Mouse (Mus musculus) left cerebral cortex, postnatal 4 days (tissue): ENCODE measurements at regions not wholly inside any gene's neighbourhood (a gene's known extent, or its start where the extent isn't known, plus 50 kb on each side); places are given as distances from the start of the nearest gene placed in this dataset.
"Not testable (repeated sequence)": the region's sequence is repeated elsewhere in the genome, so short reads cannot be mapped to it uniquely, and the experiment has no call there.

Source experiments
- DNase-seq: peaks from one replicate; pipeline ENCODE4 v3.0.0-alpha.2; 2022
- intact Hi-C: fragments of 180-260 bp; cut with DNase I; formaldehyde crosslinking; loops from one replicate; pipeline ENCODE4 v1.15.1; 2025

DNA sequence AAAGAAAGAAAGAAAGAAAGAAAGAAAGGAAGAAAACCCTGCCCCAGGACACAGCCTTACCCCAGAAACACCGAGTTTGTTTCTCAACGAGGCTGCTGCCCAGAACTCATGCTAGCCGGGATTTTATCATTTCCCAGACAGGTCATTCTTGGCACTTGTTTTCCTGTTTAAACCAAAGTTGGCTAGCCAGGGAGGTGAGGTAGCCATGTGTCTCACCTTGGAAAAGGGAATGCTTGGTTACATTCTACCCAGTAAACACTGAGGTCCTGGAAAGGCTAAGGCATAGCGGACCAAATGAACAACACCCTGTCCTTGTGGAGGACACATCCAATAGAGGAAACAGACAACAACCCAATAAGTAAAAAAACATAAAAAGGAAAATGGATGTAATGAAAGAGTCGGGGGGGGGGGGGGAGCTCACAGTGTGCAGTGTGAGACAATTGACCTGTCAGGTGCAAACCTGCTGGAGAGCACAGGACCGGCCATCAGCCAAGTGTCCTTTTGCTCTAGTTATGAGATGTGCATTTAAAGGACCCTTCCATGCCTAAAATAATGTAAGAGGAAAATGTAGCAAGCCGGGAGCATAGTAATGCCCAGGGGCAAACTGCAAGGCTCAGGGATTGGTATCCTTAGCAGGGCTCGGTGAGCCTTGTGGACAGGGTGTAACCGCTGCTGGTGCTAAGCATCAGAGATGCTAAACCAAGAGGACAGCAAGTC is 78.2 kb upstream of the Fzd7 start:
- no peak for DNase-seq
- intact Hi-C loops: no loop called here

GRCm38 (mm10) chr1:59405370-59405769 is 76.9 kb upstream of the Fzd7 start:
- DNase-seq: peak; percentile 53
- intact Hi-C loops: no loop called here

- DNase-seq: peak; percentile 43
- intact Hi-C loops: no loop called here
Observed at GRCm38 (mm10) chr1:59406741-59407306, 75.4 kb upstream of the Fzd7 start.

GRCm38 (mm10) chr1:59409585-59410160 is 72.6 kb upstream of the Fzd7 start:
- DNase-seq: peak; percentile 57
- intact Hi-C loops: no loop called here

DNA sequence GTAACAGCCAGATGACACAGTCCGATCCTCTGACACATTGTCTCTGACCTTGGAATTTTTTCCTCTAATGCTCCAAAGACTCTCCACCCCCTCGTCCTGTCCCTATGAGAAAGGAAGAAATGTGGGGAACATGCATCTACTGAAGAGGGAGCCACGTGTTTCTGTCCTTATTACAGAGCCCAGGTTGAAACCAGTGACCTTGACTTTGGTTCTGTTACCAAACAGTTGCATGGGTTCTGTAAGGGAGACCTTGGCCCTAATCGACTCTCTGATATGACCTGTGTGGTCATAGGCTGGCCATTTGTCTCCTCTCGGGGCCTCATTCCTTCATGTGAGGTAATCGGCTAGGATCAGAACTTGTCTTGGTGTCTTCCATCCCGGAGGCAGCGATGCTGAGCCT is 69.0 kb upstream of the Fzd7 start:
- intact Hi-C loops: no loop called here
- DNase-seq: no peak

DNA sequence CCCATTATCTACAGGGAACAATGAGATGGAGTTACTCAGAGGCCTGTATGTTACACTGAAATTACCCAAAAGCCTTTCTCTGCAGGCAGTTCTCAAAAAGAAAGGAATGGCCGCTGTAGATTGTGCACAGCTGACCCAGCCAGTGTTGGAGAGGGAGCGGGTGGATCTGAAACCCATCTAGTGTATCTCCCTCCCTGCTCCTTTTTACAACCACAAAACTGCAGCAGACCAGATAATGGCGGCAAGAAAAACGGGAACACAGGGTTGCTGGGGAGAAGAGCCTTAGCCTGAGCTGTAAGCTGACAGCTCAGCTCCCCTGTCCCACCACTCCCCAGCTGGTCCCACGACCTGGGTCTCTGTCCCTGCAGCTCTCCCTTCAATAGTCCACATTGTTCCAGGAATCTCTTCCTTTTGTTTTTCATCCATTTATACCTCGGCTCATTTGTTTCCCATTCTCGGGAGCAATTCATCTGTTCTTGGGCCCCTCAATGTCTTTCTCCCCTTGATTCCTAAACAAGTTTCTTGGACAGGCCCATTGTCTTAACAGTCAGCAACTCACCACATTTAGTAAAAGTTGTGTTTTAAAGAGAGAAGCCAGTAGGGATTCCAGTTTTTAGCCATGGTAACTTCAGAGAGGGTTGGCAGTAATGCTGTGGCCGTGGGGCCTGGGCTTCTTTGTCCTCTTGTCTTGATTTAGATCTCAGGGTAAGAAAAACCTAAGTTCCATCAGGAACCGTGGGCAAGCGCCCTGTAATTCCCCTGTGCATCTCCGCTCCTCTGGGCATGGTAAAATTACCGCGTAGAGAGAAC is 67.6 kb upstream of the Fzd7 start:
- no peak for DNase-seq
- intact Hi-C loops: no loop called here

DNA sequence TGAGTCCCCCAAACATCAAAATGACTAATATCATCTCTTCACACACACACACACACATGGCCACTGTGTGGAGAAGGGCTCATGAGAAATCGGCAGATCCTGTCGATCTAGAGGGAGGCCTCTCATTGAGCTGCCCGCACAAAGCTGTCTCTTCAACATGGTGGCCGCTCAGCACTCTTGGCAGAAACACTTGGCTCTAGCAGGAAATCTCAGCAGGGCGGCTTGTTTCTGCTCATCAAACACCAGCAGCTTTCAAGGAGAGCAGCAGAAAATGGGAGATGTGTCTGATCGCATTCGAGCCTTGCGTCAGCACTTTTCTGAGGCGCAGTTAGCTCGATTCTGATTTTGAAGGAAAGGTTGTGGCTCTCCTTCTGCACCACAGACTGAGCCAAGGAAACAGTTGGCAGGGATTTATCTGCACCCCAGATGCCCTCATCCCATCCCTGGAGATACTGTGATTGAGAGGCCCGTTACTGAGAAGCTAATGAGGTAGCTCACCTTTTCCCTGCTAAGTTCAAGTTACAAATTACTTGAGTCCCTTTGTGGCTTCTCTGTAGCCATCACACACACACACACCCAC is 66.4 kb upstream of the Fzd7 start:
- DNase-seq: peak; percentile 88
- intact Hi-C loops: no loop called here

GRCm38 (mm10) chr1:59417317-59417716 is 64.9 kb upstream of the Fzd7 start:
- intact Hi-C loops: no loop called here

GRCm38 (mm10) chr1:59417962-59418361 is 64.3 kb upstream of the Fzd7 start:
- intact Hi-C loops: no loop called here
- no peak for DNase-seq

More at GRCm38 (mm10) chr1:59417317-59417716, 64.9 kb upstream of the Fzd7 start:
- DNase-seq: no peak

DNA sequence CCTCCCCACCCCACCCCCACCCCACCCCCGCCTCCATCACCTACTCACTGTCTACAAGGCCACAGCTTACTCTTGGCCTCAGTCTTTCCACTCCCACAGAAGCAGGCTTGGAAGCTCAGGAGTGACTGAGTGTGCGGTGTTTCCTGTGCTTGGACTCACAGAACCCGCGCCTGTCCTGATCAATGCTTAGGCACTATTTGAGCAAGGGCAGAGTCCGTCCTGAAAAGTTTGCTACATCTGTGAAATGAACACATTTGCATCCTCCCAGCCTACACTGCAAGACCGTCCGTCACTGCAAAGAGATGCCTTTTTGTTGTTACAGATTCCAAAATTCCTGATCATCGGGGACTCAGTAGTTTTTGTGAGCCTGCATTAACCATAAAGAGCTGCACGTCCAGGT is 63.5 kb upstream of the Fzd7 start:
- intact Hi-C loops: no loop called here
- DNase-seq: no peak

- intact Hi-C loops: no loop called here
- peak; percentile 32 for DNase-seq
Observed at GRCm38 (mm10) chr1:59422981-59423941, 59.0 kb upstream of the Fzd7 start.

GRCm38 (mm10) chr1:59425771-59426170 is 56.5 kb upstream of the Fzd7 start:
- intact Hi-C loops, DNase-seq: not testable (repeated sequence)

DNA sequence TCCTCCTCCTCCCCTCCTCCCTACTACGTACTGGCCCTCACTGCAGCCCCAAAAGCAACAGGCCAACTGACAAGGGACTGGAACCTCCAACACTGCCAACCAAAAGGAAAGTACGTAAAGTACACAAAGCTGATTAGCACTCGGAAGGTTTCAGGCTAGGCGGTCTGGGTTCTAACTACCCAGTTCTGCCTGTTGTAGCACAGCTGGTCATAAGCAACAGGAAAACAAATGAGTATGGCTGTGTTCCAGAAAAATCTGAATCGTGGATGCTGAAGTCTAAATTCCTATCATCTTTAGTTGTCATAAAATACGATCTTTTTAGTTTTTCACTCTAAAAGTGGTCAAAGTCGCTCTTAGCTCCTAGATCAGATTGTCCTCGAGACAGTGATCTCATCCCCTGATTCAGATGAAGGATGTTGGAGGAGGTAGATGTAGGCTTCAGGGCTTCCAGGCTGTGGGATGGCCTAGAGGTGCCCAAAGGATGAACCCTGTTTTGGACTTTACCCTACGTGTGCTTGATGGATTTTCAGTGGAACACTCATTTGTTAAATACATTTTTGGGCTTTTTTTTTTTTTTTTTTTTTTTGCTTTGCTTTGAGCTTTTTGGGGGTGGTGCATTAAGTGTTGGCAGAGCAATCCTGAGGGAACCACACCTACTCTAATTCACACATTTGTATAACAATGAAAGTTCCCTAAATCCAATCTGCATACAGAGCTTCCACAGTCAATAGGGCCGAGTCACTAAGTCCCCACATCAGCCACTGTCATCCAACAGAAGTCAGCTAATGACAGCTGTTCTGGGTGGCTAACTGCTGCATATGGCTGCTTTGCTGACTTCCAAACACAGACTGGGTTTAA is 55.6 kb upstream of the Fzd7 start:
- intact Hi-C loops: no loop called here
- DNase-seq: no peak

DNA sequence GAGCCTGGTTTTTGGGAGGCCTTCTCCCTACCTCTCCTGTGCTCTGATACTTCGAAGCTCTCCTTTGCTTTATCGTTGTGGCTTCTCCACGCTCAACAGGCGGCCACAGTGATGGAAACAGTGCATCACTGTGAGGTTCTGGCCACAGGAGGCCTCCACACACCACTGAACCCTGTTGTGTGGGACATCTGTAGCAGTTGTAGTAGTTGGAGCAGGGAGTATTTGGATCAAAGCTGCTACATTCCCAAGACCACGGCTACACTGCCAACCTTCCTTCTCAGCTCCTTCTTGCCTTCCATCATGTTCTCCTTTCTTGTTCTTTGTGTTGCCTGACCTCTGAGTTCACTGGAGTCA is 55.0 kb upstream of the Fzd7 start:
- no peak for DNase-seq
- intact Hi-C loops: no loop called here

- intact Hi-C loops: no loop called here
- no peak for DNase-seq
Observed at GRCm38 (mm10) chr1:59429289-59429688, 52.9 kb upstream of the Fzd7 start.

- intact Hi-C loops: no loop called here
- DNase-seq: no peak
Observed at GRCm38 (mm10) chr1:59430234-59430633, 52.0 kb upstream of the Fzd7 start.

DNA sequence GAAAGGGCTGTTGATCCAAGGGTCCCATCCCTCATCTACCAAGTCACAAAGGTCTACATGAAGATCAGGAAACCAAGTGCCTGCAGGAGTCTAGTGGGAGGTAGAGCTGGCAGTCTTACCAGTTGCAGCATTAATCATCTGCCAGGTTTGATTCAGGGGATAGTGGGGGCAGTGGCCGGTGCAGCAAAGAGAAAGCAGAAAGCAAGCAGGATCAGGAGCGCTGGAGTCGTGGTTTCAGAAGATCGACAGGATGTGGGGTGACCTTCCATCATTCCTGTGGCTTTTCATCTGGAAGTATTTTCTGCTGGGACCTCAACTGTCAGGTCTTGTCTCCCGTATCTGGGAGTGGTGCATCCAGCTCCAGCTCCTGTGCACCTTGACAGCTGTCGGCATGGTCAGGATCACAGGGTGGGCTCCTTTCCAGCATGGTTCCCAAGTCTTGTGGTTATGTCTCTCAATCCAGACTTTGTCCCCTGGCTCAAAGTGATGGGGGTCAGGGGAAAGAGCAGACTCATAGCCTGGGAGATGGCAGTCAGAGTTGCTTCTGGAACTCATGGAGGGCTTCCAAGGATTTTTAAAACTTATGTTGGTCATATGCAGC is 51.2 kb upstream of the Fzd7 start:
- intact Hi-C loops: no loop called here

More for the DNA sequence above, 51.2 kb upstream of the Fzd7 start:
- DNase-seq: no peak
